Mouse (Mus musculus) heart, postnatal 0 days (tissue): ENCODE measurements at regions not wholly inside any gene's neighbourhood (a gene's known extent, or its start where the extent isn't known, plus 50 kb on each side); places are given as distances from the start of the nearest gene placed in this dataset.
"Not testable (repeated sequence)": the region's sequence is repeated elsewhere in the genome, so short reads cannot be mapped to it uniquely, and the experiment has no call there.

Source experiments
- ATAC-seq: fragments of 200-750 bp; cut with Nextera tagmentation; 2 replicates; pipeline ENCODE4 v1.8.0; 2017; ENCODE audit warnings: low read depth, moderate number of reproducible peaks, moderate library complexity; ENCODE audit not compliant: insufficient read depth
- DNase-seq: peaks from one replicate; pipeline ENCODE4 v3.0.0-alpha.2; 2016; ENCODE audit warnings: low spot score
- H3K27ac ChIP-seq: fragments of 300-500 bp; sonication (generic); 2 replicates; pipeline ENCODE4 v1.5.1; 2014; ENCODE audit warnings: low read depth, mild to moderate bottlenecking
- H3K27me3 ChIP-seq: fragments of 300-500 bp; sonication (generic); 2 replicates; pipeline ENCODE4 v1.6.1; 2014; ENCODE audit warnings: low read length, mixed read lengths; ENCODE audit not compliant: control insufficient read depth, insufficient read depth
- H3K36me3 ChIP-seq: fragments of 300-500 bp; sonication (generic); replicated peaks from 2 replicates; pipeline ENCODE4 v1.6.1; 2014; ENCODE audit warnings: low read length, mixed read lengths; ENCODE audit not compliant: control insufficient read depth, insufficient read depth
- H3K4me1 ChIP-seq: fragments of 300-500 bp; sonication (generic); 2 replicates; pipeline ENCODE4 v1.6.1; 2014; ENCODE audit warnings: antibody characterized with exemption; ENCODE audit not compliant: control insufficient read depth, insufficient read depth
- H3K4me2 ChIP-seq: fragments of 300-500 bp; sonication (generic); 2 replicates; pipeline ENCODE4 v1.6.1; 2014; ENCODE audit warnings: low read depth, mild to moderate bottlenecking, low read length, moderate library complexity
- H3K4me3 ChIP-seq: fragments of 300-500 bp; sonication (generic); 2 replicates; pipeline ENCODE4 v1.5.1; 2014; ENCODE audit warnings: low read depth, low read length
- H3K9ac ChIP-seq: fragments of 300-500 bp; sonication (generic); replicated peaks from 2 replicates; pipeline ENCODE4 v1.6.1; 2014; ENCODE audit warnings: low read depth, low read length, mixed read lengths
- H3K9me3 ChIP-seq: fragments of 300-500 bp; sonication (generic); replicated peaks from 2 replicates; pipeline ENCODE4 v1.6.1; 2016; ENCODE audit warnings: low read length; ENCODE audit not compliant: control insufficient read depth
- WGBS: fragments of 180-500 bp; shearing (Covaris S2); extraction: QIAGEN DNeasy Blood & Tissue Kit; methylation state at CpG from one replicate; pipeline ENCODE4 v1.1.7; 2014; 5-methylcytosine and 5-hydroxymethylcytosine counted together

DNA sequence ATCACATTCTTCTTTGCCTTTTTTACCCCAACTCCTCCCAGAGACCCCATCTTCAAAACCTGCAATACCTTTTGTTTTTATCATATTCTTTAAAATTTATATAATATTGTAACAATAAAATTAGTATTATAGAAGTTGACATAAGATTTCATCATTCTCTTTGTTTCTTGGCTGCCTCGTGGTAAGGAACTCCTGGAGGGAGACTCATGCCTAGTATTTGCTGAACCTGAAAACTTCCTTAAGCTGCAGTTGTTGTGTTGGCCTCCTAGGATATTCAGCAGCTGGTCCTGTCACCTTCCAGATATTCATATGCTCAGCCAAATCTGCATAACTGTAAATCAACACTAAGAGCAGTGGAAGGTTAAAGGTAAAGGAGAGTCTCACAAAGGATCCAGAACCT, 240.7 kb upstream of the Scgb2a2 start:
- not testable (repeated sequence) for ATAC-seq, H3K27me3 ChIP-seq, H3K27ac ChIP-seq, H3K4me3 ChIP-seq, H3K9ac ChIP-seq, H3K4me2 ChIP-seq, H3K4me1 ChIP-seq, DNase-seq, H3K36me3 ChIP-seq
- peaks cover 16% of the 10 kb centered on the region for H3K9me3 ChIP-seq
- WGBS, result 70% methylated on average over 1 of the region's 1 CpGs

DNA sequence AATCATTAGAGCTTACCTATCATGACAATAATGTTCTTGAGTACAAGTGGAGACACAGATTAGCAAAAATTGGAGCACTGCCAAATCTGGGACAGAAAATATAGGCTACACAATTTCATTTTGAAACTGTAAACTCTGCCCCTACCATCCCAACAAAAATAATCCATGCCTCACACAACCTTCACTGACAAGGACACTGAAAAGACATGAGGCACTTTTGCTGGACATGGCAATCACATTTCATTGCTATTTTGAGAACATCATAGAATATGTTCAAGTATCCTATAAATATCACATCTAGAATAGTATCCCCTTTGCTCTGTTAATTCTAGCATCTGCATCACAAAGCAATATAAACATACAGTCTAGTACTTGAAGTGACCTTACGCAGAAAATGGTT, 227.7 kb upstream of the Scgb2a2 start:
- H3K4me3 ChIP-seq, H3K9me3 ChIP-seq, H3K4me1 ChIP-seq, H3K36me3 ChIP-seq, DNase-seq, H3K9ac ChIP-seq, H3K27me3 ChIP-seq, H3K4me2 ChIP-seq: not testable (repeated sequence)
- H3K27ac ChIP-seq, result peak overlapping the region; percentile 43; the same call in 1 of the 2 replicates
- peak; percentile 73; the same call in 1 of the 2 replicates for ATAC-seq
- WGBS, result 40% methylated on average over 1 of the region's 1 CpGs
